Mouse (Mus musculus) common myeloid progenitor, adult 5-6 weeks (primary cell): ENCODE data around the gene Aqp3. TPM values are rescaled to one million over a fixed set of nuclear protein-coding genes. Genes with fewer than 3 reads are reported as not detected.

ENCODE experiments used
- total RNA-seq: library from RNA; stranded (forward); fragments of 200-1000, 187-1606 nt; gene quantifications from 2 replicates; pipeline ENCODE4 v1.2.3, GENCODE M21; 2017

The Aqp3 gene
- total RNA-seq, 1 experiment from 2014 or later = not detected

Other genes with a start within 250 kb of the Aqp3 start
- 27.0 and 34.7 TPM in 2 replicates for gene B4galt1, start 244.2 kb downstream of the Aqp3 start, total RNA-seq
- gene Spink4, start 178.1 kb downstream of the Aqp3 start, total RNA-seq = not detected in 2 replicates
- gene Bag1, start 149.9 kb downstream of the Aqp3 start, total RNA-seq = 380 and 459 TPM in 2 replicates
- gene Chmp5, start 149.8 kb downstream of the Aqp3 start, total RNA-seq = 75.3 and 77.6 TPM in 2 replicates
- 61.8 and 74.7 TPM in 2 replicates for gene Nfx1, start 127.3 kb downstream of the Aqp3 start, total RNA-seq
- not detected in 2 replicates for gene Aqp7, start 50.0 kb downstream of the Aqp3 start, total RNA-seq
- 19.7 and 33.3 TPM in 2 replicates for gene Nol6, start 26.3 kb upstream of the Aqp3 start, total RNA-seq
- gene Ube2r2, start 37.6 kb upstream of the Aqp3 start, total RNA-seq = 34.3 and 36.5 TPM in 2 replicates
- gene Ubap2, start 177.0 kb upstream of the Aqp3 start, total RNA-seq = 33.4 and 39.6 TPM in 2 replicates
- gene Dcaf12, start 216.7 kb upstream of the Aqp3 start, total RNA-seq = 30.6 and 37.8 TPM in 2 replicates